Comparison of ENCODE assay signal across 19 mouse cellular contexts in the genomic region with DNA sequence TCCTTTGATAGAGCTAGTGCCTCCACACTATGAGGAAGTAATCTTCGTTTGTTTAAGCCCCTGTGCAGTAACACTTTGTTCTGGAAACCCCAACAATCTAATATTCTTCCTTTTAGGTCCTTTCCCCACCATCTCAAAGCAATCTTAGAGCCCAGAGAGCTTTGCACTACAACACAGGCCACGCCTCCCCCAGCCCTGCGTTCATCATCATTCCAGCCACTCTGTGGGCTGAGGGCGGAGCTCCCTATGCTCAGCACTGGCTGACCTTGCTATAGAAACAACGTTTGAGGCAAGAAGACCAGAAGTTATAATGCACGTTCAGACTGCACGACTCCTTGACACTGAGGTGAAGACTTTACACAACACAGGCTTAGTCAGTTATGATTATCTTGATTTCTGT.
"Had no signal": no experiment of that assay in that cellular context is flagged by ENCODE, and none has a peak within 500 bp of the region (broad histone marks: within the 10 kb centered on the region; RNA-seq: fewer than 3 reads in every experiment).

No protein-coding gene starts in this region.

- H3K27ac ChIP-seq: lung, embryonic 15.5 days; midbrain, embryonic 10.5 days; midbrain, embryonic 12.5 days; neural tube, embryonic 13.5 days; neural tube, embryonic 15.5 days had no signal

- H3K4me2 ChIP-seq: lung, embryonic 15.5 days; midbrain, embryonic 12.5 days; neural tube, embryonic 13.5 days; neural tube, embryonic 15.5 days had no signal

- H3K4me1 ChIP-seq: lung, embryonic 15.5 days; midbrain, embryonic 10.5 days; midbrain, embryonic 12.5 days; neural tube, embryonic 13.5 days; neural tube, embryonic 15.5 days had no signal

- ATAC-seq: liver, postnatal 0 days; lung, postnatal 0 days; midbrain, embryonic 16.5 days had no signal

- H3K9me3 ChIP-seq: lung, embryonic 15.5 days; midbrain, embryonic 10.5 days; midbrain, embryonic 12.5 days; neural tube, embryonic 13.5 days; neural tube, embryonic 15.5 days had no signal

- H3K4me3 ChIP-seq: lung, embryonic 15.5 days; midbrain, embryonic 10.5 days; midbrain, embryonic 12.5 days; myocyte; neural tube, embryonic 13.5 days; neural tube, embryonic 15.5 days had no signal

- H3K27me3 ChIP-seq: lung, embryonic 15.5 days; midbrain, embryonic 12.5 days; neural tube, embryonic 13.5 days; neural tube, embryonic 15.5 days had no signal

- H3K36me3 ChIP-seq: lung, embryonic 15.5 days; midbrain, embryonic 10.5 days; midbrain, embryonic 12.5 days; neural tube, embryonic 13.5 days; neural tube, embryonic 15.5 days had no signal

- DNase-seq: liver, postnatal 0 days; lung, adult 2 months; lung, postnatal 4 days; midbrain, embryonic 14.5 days; right cerebral cortex, adult 18-20 months; right cerebral cortex, postnatal 25 days; right cerebral cortex, postnatal 4 days; spleen, adult 18-20 months; thymus, adult 2 months; thymus, postnatal 25 days; thymus, postnatal 4 days had no signal

- H3K9ac ChIP-seq: liver, postnatal 0 days; lung, embryonic 15.5 days; midbrain, embryonic 12.5 days; neural tube, embryonic 13.5 days; neural tube, embryonic 15.5 days had no signal
